Mouse (Mus musculus) neural tube, embryonic 11.5 days (tissue): ENCODE results near the gene Kremen1. TPM values are rescaled to one million over a fixed set of nuclear protein-coding genes. Genes with fewer than 3 reads are reported as not detected.

ENCODE experiments used
- ATAC-seq: fragments of 200-750 bp; cut with Nextera tagmentation; 2 replicates; pipeline ENCODE4 v1.8.0; 2017; ENCODE audit warnings: moderate number of reproducible peaks, mild to moderate bottlenecking, moderate TSS enrichment, moderate library complexity; ENCODE audit not compliant: insufficient read depth, low FRiP score, low TSS enrichment
- DNase-seq: peaks from one replicate; pipeline ENCODE4 v3.0.0-alpha.2; 2015; ENCODE audit warnings: low spot score
- H3K27ac ChIP-seq: fragments of 300-500 bp; sonication (generic); 2 replicates; pipeline ENCODE4 v1.5.1; 2014; ENCODE audit warnings: low read depth, mild to moderate bottlenecking, low read length
- H3K27me3 ChIP-seq: fragments of 300-500 bp; sonication (generic); 2 replicates; pipeline ENCODE4 v1.6.1; 2014; ENCODE audit warnings: mild to moderate bottlenecking, low read length, mixed read lengths; ENCODE audit not compliant: control insufficient read depth, insufficient read depth
- H3K36me3 ChIP-seq: fragments of 300-500 bp; sonication (generic); 2 replicates; pipeline ENCODE4 v1.6.1; 2014; ENCODE audit warnings: mild to moderate bottlenecking, low read length, moderate library complexity, mixed read lengths; ENCODE audit not compliant: control insufficient read depth, insufficient read depth
- H3K4me1 ChIP-seq: fragments of 300-500 bp; sonication (generic); 2 replicates; pipeline ENCODE4 v1.6.1; 2014; ENCODE audit warnings: low read length, mixed read lengths; ENCODE audit not compliant: control insufficient read depth, insufficient read depth
- H3K4me2 ChIP-seq: fragments of 300-500 bp; sonication (generic); 2 replicates; pipeline ENCODE4 v1.6.1; 2014; ENCODE audit warnings: low read depth, mild to moderate bottlenecking, moderate library complexity
- H3K4me3 ChIP-seq: fragments of 300-500 bp; sonication (generic); 2 replicates; pipeline ENCODE4 v1.5.1; 2014; ENCODE audit warnings: low read depth, low read length
- H3K9ac ChIP-seq: fragments of 300-500 bp; sonication (generic); 2 replicates; pipeline ENCODE4 v1.6.1; 2014; ENCODE audit warnings: mild to moderate bottlenecking, low read length
- H3K9me3 ChIP-seq: fragments of 300-500 bp; sonication (generic); 2 replicates; pipeline ENCODE4 v1.6.1; 2016; ENCODE audit warnings: low read length; ENCODE audit not compliant: control insufficient read depth
- WGBS: fragments of 180-500 bp; shearing (Covaris S2); extraction: QIAGEN DNeasy Blood & Tissue Kit; methylation state at CpG from one replicate; pipeline ENCODE4 v1.1.7; 2014; 5-methylcytosine and 5-hydroxymethylcytosine counted together
- polyA plus RNA-seq: library from polyadenylated mRNA; unstranded; fragments of >200 nt; fragmentation: Nextera tagmentation; extraction: Ambion mirVana; gene quantifications from 2 replicates; pipeline ENCODE4 v1.2.1, GENCODE M21; 2014

Gene Kremen1
- polyA plus RNA-seq, 1 experiment from 2014 or later: 9.6 TPM

DNA sequence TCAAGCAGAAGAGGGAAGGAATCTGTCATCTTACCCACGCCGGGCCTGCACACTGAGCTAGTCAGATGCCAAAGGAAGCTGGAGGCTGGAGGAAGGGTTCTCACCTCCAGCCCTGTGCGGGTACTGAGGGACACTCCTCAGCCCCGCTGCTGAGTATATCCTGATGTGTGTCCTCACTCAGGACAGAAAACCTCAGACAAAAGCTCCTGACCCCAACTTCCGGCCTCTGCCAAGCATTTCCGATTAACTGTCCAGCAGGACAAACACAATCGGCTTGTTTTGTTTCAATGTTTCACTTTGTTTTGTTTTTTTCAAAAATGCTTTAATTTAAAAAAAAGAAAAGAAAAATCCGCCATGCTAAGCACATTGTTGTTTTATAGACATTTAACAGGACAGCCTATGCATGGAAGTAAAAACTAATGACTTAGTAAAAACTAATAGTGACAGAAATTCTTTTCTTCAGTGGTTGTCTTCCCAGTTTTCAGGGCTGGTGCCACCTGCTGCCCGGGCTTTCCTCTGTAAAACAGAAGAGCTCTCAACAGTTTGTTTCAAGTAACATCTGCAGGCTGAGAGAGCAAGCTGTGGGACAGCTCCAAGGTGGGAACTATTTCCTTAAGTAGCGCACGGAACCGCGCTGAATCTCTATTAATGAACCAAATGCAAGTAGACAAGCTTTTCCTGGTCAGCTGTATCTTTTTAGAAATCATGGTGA is 4.1 kb downstream of the Kremen1 start:
- 85% methylated on average over 13 of the region's 13 CpGs for WGBS
- Histone ChIP-seq H3K9me3 (no peaks in the 10 kb centered on the region), H3K4me3 (no peak overlapping the region), H3K27me3 (no peaks in the 10 kb centered on the region), H3K4me2 (no peak overlapping the region), H3K4me1 (peaks cover 13% of the 10 kb centered on the region), H3K9ac (no peak overlapping the region), H3K36me3 (no peaks in the 10 kb centered on the region), H3K27ac (no peak overlapping the region)
- DNase-seq: no peak
- no peak for ATAC-seq

DNA sequence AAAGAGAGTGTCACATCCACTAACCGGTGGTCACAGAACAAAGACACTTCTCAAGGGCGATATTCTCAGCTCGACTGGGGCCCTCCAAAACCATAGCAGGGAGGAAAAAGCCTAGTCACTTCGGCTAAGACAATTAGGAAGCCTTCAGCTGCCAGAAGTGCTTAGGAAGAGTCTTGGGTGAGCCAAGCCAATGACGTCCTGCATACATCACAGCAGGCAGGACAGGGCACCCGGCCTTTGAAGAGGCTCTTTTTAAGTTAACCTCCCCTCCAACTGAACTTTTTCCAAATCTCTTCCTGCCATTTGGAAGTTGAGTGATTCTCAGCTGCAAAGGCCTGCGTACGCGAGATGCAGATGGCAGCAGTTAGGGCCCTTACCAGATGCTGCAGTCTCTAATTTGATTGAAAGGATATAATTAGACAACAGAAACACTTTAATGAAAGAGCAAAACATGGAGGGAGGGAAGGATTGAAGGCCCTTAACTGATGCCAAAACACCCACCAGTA is 5.8 kb downstream of the Kremen1 start:
- DNase-seq (no peak), ATAC-seq (no peak)
- no peaks in the 10 kb centered on the region for H3K36me3 ChIP-seq
- no peak overlapping the region for H3K4me3 ChIP-seq
- H3K4me2 ChIP-seq: no peak overlapping the region
- WGBS: 36% methylated on average over 9 of the region's 9 CpGs
- H3K27ac ChIP-seq: no peak overlapping the region
- H3K9me3 ChIP-seq: no peaks in the 10 kb centered on the region
- no peaks in the 10 kb centered on the region for H3K27me3 ChIP-seq
- peaks cover 14% of the 10 kb centered on the region for H3K4me1 ChIP-seq
- H3K9ac ChIP-seq: no peak overlapping the region

GRCm38 (mm10) chr11:5254016-5254415 is 7.3 kb downstream of the Kremen1 start:
- 83% methylated on average over 2 of the region's 2 CpGs for WGBS
- H3K9me3 ChIP-seq: no peaks in the 10 kb centered on the region
- H3K36me3 ChIP-seq: no peaks in the 10 kb centered on the region
- H3K4me2 ChIP-seq: no peak overlapping the region
- no peak overlapping the region for H3K27ac ChIP-seq
- no peak for DNase-seq
- no peak overlapping the region for H3K9ac ChIP-seq
- H3K27me3 ChIP-seq: no peaks in the 10 kb centered on the region
- no peak overlapping the region for H3K4me3 ChIP-seq
- ATAC-seq: no peak
- H3K4me1 ChIP-seq: peaks cover 7% of the 10 kb centered on the region

GRCm38 (mm10) chr11:5253528-5253927 is 7.8 kb downstream of the Kremen1 start:
- no peak overlapping the region for H3K27ac ChIP-seq
- 68% methylated on average over 3 of the region's 3 CpGs for WGBS
- H3K4me3 ChIP-seq: no peak overlapping the region
- ATAC-seq (no peak), DNase-seq (no peak)
- peaks cover 9% of the 10 kb centered on the region for H3K4me1 ChIP-seq
- H3K4me2 ChIP-seq: no peak overlapping the region
- no peaks in the 10 kb centered on the region for H3K27me3 ChIP-seq
- no peaks in the 10 kb centered on the region for H3K36me3 ChIP-seq
- H3K9me3 ChIP-seq: no peaks in the 10 kb centered on the region
- no peak overlapping the region for H3K9ac ChIP-seq

DNA sequence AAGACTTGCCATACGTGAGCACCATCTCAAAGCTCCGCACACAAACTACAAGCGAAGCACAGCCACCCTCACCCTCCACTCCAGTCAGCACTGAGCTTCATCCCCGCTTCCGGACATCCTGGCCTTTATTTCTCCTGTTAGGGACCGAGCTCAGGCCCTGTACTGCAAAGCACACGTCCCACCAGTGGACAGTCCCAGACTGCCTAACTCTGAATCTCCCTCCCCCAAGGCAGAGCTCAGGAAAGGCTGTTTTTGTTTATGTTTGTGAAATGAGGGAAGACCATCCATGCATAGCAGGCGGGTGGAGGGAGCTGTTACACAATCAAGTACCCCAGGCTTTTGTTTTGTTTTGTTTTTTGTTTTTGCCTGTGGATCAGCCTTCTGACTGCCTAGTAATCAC is 8.6 kb downstream of the Kremen1 start:
- Histone ChIP-seq H3K9ac (no peak overlapping the region), H3K9me3 (no peaks in the 10 kb centered on the region), H3K36me3 (no peaks in the 10 kb centered on the region), H3K4me1 (peaks cover 11% of the 10 kb centered on the region), H3K4me2 (no peak overlapping the region), H3K27ac (no peak overlapping the region), H3K4me3 (no peak overlapping the region), H3K27me3 (no peaks in the 10 kb centered on the region)
- DNase-seq (no peak), ATAC-seq (no peak)
- WGBS: 79% methylated on average over 8 of the region's 8 CpGs

DNA sequence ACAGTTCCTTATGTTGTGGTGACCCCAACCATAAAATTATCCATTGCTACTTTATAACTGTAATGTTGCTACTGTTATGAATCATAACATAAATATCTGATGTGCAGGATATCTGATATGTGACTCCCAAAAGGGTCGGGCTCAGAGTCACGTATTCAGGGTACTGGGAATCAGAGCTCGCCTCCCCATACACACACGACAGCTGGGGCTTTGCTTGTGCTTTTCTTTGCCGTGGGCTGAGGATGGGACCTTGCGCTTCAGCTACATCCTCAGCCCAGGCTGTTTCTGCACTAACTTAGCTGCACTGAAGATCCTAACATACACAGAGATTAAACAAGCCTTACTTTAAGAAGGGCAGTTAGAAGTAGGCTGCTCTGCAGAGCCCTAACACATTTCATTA is 10.2 kb downstream of the Kremen1 start:
- Histone ChIP-seq H3K4me2 (no peak overlapping the region), H3K9ac (no peak overlapping the region; the same call in 1 of the 2 replicates), H3K36me3 (no peaks in the 10 kb centered on the region), H3K27me3 (no peaks in the 10 kb centered on the region), H3K4me1 (peaks cover 6% of the 10 kb centered on the region), H3K9me3 (no peaks in the 10 kb centered on the region), H3K27ac (no peak overlapping the region), H3K4me3 (no peak overlapping the region)
- DNase-seq (no peak), ATAC-seq (no peak)
- WGBS: 67% methylated on average over 6 of the region's 6 CpGs

DNA sequence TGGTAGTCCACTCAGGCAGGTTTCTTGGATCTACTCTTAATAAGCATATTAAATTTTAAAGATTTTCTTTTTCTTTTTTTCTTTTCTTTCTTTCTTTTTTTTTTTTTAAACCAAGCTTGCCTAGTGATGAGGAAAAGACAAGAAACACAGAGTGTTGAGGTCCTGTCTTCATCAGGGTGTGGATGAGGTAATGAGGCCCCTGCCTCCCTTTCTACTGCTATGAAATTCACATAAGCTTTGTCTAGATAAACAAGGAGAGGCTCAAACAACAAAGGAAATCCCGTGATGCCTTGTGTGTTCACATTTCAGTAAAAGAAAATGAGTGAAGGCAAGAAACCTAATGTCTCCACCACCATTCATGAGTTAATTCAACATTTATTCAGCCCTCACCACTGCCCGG is 13.2 kb downstream of the Kremen1 start:
- H3K36me3 ChIP-seq: no peaks in the 10 kb centered on the region
- H3K27ac ChIP-seq: no peak overlapping the region
- no peak overlapping the region for H3K4me3 ChIP-seq
- H3K4me2 ChIP-seq: no peak overlapping the region
- H3K4me1 ChIP-seq: peaks cover 6% of the 10 kb centered on the region
- H3K27me3 ChIP-seq: no peaks in the 10 kb centered on the region
- H3K9ac ChIP-seq: no peak overlapping the region
- no peaks in the 10 kb centered on the region for H3K9me3 ChIP-seq
- ATAC-seq (no peak), DNase-seq (no peak)
- 37% methylated on average over 2 of the region's 2 CpGs for WGBS

GRCm38 (mm10) chr11:5245431-5245830 is 15.9 kb downstream of the Kremen1 start:
- no peak for DNase-seq

GRCm38 (mm10) chr11:5244749-5245130 is 16.6 kb downstream of the Kremen1 start:
- Histone ChIP-seq H3K9me3 (no peaks in the 10 kb centered on the region), H3K27ac (no peak overlapping the region), H3K27me3 (no peaks in the 10 kb centered on the region), H3K4me1 (peaks cover 6% of the 10 kb centered on the region), H3K36me3 (no peaks in the 10 kb centered on the region; the same call in 1 of the 2 replicates), H3K4me2 (no peak overlapping the region), H3K9ac (no peak overlapping the region), H3K4me3 (no peak overlapping the region)
- DNase-seq: no peak
- ATAC-seq: no peak
- WGBS: 67% methylated on average over 8 of the region's 8 CpGs

More at GRCm38 (mm10) chr11:5245431-5245830, 15.9 kb downstream of the Kremen1 start:
- Histone ChIP-seq H3K4me3 (no peak overlapping the region), H3K27me3 (no peaks in the 10 kb centered on the region), H3K9me3 (no peaks in the 10 kb centered on the region), H3K36me3 (no peaks in the 10 kb centered on the region; the same call in 1 of the 2 replicates), H3K9ac (no peak overlapping the region), H3K4me2 (no peak overlapping the region), H3K27ac (no peak overlapping the region), H3K4me1 (peaks cover 3% of the 10 kb centered on the region; the same call in 1 of the 2 replicates)
- no peak for ATAC-seq
- 87% methylated on average over 7 of the region's 7 CpGs for whole genome bisulfite sequencing
